Mouse (Mus musculus) right cerebral cortex, postnatal 25 days (tissue): ENCODE measurements around the gene Cntn5.

Experiments
- DNase-seq: peaks from one replicate; pipeline ENCODE4 v3.0.0; 2022

Cntn5 gene

DNA sequence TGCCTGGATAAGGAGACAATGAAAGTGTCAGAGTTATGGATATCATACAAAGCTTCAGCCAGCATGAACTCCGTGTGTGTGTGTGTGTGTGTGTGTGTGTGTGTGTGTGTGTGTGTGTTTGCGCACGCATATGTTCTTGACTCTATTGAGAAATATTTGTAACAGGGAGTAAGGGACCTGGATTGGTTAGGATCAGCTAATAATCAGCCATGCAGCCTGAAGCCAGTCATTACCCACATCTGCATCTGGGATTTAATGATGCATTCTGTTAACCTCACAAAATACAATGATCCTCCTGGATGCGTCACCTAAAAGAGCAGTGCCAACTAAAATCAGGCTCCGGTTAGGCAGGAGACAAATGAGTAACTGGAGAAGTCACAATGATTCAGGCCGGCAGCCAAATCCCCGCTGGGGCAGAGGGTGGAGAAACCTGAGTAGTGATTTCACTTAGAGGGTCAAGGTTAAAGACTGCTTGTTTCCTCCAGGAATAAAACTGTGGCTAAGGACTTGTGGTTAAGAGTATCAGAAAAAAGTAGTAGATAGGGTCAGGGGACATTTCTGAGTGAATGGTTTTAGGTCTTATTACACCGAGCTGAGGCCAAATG, 1021.7 kb downstream of the Cntn5 start:
- DNase-seq = no peak

DNA sequence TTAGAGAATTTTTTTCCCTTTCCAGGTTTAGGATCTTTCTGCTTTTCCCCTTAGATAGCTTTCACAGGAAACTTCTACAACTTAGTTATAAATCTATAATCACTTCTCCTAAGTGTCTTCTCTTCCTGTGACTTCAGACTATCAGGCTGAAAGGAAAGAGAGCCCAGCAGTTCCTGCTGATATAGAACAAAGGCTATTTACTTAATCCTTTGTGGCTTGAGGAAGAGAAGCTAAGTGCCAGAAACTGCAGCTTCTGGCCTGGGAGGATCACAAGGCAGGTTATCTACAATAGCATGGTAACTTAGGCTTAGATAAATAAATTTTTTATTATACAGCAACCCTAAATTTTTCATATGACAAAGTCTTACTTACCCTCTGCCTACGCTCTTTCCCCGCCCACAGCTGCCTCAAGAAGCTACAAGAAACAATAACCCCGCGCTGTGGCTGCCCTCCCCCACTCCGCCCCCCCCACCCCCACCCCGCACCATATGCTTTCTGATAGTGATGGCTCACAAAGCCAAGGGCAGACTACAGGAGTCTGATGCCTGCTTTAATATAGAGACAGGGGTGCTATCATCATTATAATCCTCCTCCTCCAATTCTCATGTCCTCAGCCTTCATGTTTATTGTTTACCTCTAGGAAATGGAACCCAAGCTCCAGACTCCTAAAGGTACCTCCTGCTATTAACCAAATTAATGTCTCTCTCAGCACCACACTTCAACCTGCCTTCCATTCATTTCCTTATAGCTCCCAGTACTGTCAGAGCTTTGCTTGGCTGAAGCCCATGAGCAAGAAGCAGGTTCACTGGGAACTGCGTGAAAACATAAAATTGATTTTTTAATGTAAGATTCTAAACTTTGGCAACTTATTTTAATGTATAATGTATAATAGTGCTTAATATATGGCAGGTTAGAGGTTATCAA, 1032.2 kb downstream of the Cntn5 start:
- no peak for DNase-seq

DNA sequence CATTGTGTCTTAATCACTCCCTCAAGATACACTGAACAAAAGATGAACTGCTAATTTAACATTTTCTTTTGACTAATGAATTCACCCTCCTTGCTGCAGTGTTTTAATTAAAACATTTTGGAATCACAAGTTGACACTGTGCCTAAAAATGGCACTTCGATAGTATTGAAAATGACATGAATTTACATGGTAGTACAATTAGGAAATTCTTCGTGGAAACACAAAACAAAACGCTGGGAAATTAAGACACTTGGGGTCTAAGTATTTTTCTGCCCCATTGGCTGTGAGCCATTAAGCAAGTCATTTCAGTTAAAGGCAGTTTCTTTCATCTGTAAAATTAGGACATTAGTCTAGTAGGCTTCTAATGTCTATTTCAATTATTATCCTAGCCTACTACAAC, 1043.9 kb downstream of the Cntn5 start:
- DNase-seq = no peak

DNA sequence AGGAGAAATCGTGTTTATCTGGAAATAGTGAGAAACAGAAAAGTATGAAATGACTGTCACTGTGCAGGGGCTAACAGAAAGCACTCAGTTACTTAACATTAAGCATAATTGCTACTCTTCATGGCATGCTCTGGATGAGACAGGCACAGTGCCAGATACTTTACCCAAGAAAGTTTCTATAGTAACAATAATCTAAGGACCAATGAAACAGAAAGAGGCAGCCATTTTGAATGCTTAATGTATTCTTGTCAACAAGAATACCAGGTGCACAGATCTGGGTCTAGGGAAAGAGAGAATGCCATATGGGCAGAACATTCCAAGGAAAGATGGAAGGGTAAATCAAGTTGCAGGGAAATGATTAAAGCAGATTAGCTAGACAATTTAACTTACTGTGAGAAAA, 1045.3 kb downstream of the Cntn5 start:
- DNase-seq = no peak

DNA sequence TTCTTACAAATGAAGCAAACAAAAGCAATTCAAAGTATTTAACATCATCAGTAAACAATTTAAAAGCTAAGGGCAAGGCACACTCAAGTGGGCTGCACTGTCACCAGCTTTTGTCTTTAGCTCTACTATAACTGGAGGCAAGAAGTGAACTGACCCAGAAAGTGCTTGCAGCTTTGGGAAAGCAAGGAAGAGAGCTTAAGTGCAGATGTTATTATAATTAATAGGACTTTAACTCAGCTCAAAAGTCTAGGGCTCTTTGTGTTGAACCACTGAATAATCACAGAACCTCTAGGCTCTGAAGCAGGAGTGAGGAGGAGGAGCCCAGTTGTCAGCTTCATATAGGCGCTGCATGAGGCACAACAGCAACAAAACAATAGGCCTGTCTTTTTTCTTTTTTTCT, 1049.8 kb downstream of the Cntn5 start:
- DNase-seq = no peak

DNA sequence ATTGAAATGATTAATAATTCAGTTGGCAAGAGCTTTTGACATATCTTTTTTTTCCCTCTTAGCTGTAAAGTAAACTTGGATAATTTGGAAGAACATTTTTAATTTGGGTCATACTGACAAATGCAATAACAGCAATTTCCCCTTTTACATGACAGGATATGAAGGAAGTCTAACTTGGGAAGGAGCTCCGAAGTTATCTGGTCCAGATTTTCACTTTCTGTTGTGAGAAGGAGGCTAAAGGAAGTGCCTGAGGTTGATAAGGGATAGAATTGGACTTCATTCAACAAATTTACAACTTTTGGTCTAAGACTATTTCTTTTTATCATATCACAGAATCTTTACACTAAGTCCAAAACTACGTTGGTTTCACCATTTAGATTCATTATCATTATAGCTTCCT, 1074.3 kb downstream of the Cntn5 start:
- DNase-seq = no peak

DNA sequence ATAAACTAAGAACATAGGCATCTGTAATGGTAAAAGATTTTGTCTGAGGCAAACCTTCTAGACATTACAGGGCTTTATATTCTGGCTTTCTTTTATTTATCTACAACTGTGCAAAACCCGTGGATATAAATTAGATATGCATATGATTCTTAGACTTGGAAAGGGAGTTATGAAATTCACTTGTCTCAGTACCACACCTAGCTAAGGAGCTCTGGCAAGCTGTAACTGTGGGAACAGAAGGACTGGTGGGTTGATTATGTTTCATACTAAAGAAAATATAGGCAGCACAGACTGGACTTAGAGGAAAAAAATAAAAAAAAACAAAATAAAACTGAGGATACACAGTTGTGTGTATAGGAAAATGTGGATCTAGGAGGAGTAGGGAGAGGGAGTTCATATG, 1084.6 kb downstream of the Cntn5 start:
- no peak for DNase-seq

DNA sequence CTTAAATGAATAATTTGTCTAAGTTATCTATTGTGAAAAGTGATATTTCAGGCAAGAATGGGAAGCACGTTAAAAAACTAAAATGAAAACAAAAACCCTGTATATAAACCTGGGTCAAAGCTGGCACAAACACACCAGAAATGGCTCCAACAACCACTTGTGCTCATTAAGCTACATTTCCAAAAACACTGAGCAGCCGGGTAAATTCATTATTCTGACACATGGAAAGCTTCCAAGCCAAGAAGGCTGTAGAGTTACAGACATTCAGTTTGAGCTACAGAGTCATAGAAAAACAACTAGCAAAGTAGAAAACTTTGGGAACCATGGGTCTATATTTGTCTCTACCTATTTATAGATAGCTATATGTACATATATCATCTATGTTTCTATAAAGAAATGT, 1087.1 kb downstream of the Cntn5 start:
- no peak for DNase-seq

DNA sequence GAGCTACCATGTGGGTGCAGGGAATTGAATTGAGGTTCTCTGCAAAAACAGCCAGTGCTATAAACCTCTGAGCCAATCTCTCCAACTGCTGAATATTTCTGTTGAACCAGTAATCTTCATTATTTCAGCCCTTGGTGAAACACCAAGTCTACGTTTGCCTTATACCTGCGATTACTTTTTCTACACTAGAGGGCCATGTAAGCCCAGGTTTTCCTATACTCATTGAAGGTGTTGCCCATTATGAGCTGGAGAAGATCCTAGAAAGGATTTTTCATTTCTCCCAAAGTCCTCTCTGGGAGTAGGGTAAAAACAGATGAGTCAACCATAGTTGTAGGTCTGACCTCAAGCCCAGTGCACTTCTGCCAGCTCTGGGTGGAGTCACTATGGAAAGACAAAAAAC, 1105.0 kb downstream of the Cntn5 start:
- no peak for DNase-seq

DNA sequence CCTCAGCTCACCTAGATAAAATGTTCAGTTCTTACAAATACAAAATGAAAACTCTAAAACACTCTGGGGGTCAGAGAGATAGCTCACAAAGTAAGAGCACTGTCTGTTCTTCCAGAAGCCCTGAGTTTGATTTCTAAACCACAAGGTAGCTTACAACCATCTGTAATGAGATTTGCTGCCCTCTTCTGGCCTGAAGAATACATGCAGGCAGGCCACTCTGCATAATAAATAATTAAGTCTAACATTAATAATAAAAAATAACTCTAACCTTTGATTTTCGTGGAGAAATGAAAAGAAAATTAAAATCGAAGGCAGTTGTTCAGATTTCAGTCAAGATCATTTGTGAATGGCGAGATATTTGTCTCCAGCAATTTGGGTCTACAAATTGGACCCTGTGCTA, 1120.9 kb downstream of the Cntn5 start:
- no peak for DNase-seq

DNA sequence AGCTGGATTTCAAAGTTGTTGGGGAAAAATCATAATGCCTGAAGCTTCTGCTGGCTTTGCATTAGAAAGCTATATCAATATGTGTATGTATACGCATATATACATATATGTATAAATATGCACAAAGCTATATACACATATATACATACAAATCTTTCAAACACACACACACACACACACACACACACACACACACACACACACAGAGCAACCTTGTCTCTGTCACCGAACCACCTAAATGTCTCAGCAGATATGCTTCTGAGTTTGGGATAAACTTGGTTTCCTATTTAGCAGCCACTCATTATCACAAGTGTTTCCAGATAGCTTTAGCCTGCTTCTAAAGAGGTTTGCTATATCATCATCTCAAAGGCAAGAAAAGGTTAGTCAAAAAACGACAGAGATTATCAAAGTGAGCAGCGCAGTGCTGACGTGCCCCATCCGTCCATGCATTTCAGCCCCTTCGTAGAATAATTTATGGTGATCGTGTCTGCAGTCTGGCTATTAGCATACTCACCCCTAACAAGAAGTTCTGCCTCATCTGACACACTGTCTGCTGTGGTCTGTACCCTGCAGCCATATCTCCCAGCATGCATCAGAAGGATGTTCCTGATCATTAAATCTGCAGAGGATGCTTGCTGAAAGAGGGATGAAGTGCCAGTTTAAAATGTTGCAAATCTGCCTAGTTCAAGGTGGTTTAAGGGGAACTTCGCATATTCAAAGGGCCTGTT, 1123.3 kb downstream of the Cntn5 start:
- DNase-seq = no peak

DNA sequence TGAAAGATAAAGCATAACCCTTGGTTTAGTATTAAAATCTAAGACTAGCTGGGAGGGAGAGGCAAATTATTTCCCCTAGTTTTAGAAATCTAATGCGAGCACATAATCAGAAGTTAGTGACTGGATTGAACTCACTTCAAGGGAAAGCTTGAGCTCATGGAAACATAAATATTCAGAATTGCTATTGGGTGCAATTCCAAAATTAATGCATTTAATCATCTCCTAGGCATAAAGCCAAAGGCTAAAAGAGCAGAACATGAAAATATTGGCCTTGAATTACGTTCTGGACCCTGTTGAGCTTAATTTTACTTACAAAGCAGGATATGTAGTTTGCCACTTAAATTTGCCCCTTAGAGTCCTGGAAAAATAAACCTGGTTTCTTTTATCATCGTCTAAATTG, 1124.9 kb downstream of the Cntn5 start:
- DNase-seq = no peak

DNA sequence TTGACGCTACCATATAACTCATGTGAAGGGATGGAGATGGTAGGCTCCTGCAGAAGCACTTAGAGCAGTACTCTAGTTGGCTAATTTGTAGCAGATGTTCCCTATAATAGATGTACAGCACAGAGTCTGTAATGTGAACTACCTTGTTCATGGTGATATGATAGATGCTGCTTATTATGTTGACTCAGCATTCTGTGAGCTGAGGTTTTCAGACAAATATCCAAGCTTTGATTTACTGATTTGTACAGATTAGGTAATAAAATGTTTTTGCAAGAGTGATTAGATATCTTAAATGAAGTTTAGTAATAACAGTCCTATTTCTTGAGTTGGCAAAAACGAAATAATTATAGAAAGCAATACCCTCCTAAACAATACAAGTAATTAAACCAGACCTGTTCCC, 1133.8 kb downstream of the Cntn5 start:
- no peak for DNase-seq

DNA sequence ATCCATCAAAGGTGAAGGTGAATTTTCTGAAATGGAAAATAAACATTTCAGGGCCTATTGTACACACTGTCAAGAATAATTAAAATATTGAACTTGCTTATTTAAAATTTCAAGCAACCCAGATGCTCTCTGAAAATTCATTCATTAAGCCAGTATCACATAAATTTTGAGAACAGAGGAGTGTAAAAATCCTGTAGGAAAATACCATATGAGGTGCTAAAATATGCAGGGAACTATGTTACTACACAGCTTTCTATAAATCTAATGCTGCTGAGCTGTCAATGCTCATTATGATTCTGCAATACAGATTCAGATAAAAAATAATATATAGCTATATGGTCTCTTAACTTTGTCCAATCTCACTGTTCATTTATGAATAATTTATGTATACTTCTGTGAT, 1134.9 kb downstream of the Cntn5 start:
- DNase-seq = no peak

DNA sequence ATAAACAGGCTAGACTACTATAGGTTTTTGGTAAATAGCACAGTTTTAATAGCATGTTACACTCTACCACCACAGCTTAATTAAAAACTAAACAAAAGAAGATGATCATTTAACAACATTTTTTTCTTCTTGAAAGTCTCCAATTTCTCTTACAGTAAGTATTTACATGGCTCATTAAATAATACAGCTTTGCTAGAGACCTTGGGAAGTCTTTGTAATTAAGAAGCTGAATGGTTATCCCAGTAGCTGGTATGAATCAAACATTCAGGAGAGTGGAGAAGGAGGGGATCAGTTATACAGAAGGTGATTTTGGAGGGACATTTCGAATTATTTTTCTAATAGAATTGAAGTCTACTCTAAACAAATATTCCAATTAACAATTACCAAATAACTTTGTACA, 1186.4 kb downstream of the Cntn5 start:
- DNase-seq = no peak

DNA sequence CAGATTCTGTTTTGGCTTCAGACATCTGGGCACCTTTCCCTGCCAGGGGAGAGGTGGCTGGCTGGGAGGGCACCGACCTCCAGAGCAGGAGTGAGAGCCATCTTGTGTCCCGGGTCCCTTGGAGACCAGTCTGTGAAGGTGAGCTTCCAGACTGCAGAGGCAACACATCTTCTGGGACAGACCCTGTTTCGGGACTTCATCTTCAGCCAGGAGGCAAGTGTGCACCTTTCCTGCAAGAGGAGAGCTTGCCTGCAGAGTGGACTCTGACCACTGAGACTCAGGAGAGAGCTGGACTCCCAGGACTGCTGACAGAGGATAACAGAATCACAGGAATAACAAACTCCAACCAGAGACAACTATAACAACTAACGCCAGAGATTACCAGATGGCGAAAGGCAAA, 1195.9 kb downstream of the Cntn5 start:
- DNase-seq = no peak

DNA sequence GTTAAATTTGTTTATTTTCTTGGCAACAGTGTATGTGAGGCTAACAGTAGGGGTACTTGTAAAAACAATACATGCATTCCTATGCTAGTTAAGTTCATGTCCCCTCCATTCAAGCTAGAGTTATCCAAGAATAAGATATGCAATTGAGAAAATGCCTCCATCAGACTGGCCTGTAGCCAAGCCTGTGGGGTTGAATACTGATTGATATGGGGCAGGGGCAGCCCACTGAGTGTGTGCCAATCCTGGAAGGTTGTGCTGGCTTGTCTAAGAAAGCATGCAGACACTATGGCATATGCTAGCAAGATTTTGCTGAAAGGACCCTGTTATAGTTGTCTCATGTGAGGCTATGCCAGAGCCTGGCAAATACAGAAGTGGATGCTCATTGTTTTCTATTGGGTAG, 1196.8 kb downstream of the Cntn5 start:
- DNase-seq = no peak

DNA sequence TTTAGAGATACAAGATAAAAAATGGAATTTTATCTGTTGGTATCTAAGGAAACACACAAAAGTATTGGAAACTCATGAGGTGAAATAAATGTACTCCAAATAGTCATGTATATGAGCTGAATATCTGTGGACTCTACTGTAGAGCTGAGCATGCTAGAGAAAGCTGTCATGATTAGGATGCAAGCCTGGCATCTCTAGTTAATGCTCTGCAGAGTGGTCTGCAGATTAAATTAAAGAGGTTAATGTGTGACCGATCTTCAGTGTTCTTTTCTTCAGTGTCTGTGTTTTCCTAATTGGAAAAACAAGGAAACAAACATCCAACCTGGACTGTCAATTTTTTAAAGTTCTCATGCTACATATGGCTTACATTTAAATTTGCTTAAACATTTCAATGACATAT, 1199.4 kb downstream of the Cntn5 start:
- DNase-seq = no peak

DNA sequence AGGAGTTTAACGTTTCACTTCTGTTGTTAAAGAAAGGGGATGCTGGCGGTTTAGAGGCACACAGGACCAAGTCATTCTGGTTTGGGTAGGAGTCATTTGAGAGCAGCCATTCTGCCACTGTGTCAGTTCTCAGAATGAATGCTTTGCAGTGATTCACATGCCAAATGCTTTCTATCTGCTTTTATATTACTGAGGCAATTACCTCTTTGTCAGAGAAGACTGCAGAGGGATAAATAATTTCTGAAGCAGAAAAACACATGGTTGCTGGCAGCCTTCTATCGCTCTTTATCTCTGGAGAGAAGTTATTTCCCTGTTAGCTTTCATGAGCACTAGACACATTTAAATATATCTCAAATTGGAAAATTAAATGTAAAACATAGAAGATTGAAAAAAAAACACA, 1207.9 kb downstream of the Cntn5 start:
- DNase-seq = no peak

DNA sequence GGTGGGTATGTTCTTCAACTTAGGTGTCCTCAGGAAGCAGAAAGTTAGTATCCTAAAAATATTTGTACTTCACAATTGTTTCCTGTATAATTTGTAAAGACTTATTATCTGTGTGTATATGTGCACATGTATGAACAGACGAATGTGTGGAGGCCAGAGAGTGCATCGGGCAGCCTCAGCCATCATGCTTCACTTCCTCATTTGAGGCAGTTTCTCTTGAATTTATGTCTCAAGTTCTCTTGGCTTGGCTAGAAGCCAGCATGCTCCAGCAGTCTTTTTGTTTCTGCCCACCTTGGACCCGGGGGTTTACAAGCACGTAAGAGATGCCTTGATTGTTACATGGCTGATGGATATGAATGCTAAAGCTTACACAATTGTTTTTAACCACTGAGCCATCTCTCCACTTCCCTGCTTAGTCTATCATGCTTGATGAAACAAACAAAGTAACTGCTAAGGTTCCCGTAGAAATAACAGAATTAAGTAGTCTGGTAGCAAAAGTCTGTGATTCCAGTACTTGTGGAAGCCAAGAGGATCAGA, 1222.2 kb downstream of the Cntn5 start:
- DNase-seq = no peak

DNA sequence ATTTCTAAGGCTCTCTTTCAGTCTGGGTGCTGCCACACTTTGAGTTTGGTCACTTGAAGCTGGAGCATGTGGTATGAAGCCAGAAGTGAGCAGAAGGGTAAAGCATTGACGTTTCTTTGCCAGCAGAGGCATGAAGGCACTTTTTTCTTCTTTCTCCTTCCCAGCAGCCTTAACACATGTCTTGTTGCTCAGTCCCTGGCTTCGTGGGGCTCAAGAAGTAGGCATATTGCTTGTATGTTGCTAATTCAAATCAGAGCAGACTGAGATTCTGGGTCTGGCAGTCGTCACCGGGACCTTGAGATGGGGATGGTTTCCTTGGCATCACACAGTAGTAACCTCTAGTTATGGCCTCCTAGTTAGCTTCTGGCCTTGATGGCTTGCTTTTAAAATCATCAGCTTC, 1228.5 kb downstream of the Cntn5 start:
- no peak for DNase-seq

DNA sequence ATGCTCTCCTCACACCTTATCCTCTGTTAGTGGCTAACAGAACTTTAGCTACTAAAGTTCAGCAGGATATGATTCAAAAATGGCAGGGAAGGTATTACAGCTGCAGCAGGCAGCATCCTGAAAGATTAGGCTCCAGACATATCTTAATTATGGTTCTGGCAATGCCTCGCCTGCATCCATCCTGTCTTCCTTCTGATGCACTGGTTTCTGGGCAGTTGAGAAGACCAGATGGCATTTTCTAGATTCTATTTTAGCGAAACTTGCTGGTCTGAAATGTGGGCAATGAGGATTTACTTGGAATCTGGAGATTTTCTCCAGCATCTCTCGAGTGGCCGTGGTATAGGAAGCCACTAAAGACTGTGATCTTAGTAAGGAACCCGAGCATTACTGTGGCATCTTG, 1230.0 kb downstream of the Cntn5 start:
- peak; percentile 21 for DNase-seq

DNA sequence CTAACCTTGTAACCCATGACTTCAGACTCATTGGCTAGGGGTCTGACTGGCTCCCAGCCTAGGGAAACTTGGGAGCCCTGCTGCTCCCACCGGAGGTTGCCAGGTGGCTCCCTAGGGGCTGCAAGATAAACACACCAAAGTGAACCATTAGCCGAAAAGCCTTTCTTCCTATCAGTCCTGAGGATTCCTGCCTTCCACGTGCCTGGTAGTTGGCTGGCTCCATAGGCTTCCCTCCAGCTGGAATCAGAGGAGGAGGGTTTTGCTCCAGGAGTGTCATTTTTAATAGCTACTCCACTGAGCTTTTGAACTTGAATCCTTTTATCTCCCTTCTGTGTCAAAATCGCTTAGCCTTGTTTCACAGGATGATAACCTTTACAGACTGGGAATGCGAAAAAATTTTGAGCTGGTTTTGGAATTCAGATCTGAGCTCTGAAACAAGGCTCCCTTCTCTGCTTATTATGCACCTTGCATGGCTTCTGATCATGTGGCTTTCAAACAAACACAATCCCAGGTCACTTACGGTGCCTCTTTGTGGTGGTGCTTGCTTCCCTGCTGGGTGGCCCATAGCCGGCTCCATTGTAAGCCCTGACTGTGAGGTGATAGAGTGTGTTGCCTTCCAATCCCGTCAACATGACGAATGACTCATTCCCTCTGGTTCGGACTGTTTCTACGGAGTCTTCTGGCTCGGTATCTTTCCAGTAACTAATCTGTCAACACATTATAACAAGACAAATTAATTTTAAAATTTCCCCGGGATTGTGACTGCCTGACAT, 1231.1 kb downstream of the Cntn5 start:
- no peak for DNase-seq
